Mouse (Mus musculus) liver, embryonic 15.5 days (tissue): ENCODE data around the gene Slc5a4b. TPM values are rescaled to one million over a fixed set of nuclear protein-coding genes. Genes with fewer than 3 reads are reported as not detected.

Source experiments
- ATAC-seq: fragments of 200-750 bp; cut with Nextera tagmentation; 2 replicates; pipeline ENCODE4 v1.8.0; 2017; ENCODE audit warnings: moderate number of reproducible peaks, mild to moderate bottlenecking, moderate library complexity; ENCODE audit not compliant: insufficient read depth
- H3K27ac ChIP-seq: fragments of 300-500 bp; sonication (generic); replicated peaks from 2 replicates; pipeline ENCODE4 v1.5.1; 2015; ENCODE audit warnings: mild to moderate bottlenecking, inconsistent platforms
- H3K27me3 ChIP-seq: fragments of 300-500 bp; sonication (generic); 2 replicates; pipeline ENCODE4 v1.6.1; 2015; ENCODE audit warnings: mild to moderate bottlenecking, inconsistent platforms
- H3K36me3 ChIP-seq: fragments of 300-500 bp; sonication (generic); replicated peaks from 2 replicates; pipeline ENCODE4 v1.6.1; 2015; ENCODE audit warnings: moderate library complexity, mild to moderate bottlenecking, inconsistent platforms
- H3K4me1 ChIP-seq: fragments of 300-500 bp; sonication (generic); replicated peaks from 2 replicates; pipeline ENCODE4 v1.6.1; 2015; ENCODE audit warnings: inconsistent platforms
- H3K4me2 ChIP-seq: fragments of 300-500 bp; sonication (generic); 2 replicates; pipeline ENCODE4 v1.6.1; 2015; ENCODE audit warnings: moderate library complexity, mild to moderate bottlenecking, inconsistent platforms
- H3K4me3 ChIP-seq: fragments of 300-500 bp; sonication (generic); replicated peaks from 2 replicates; pipeline ENCODE4 v1.5.1; 2015; ENCODE audit warnings: mild to moderate bottlenecking, inconsistent platforms
- H3K9ac ChIP-seq: fragments of 300-500 bp; sonication (generic); 2 replicates; pipeline ENCODE4 v1.6.1; 2015; ENCODE audit warnings: moderate library complexity, mild to moderate bottlenecking, inconsistent platforms
- H3K9me3 ChIP-seq: fragments of 300-500 bp; sonication (generic); replicated peaks from 2 replicates; pipeline ENCODE4 v1.6.1; 2016; ENCODE audit warnings: inconsistent platforms
- WGBS: fragments of 180-500 bp; shearing (Covaris S2); methylation state at CpG from one replicate; pipeline ENCODE4 v1.1.7; 2015; ENCODE audit warnings: mixed read lengths; ENCODE audit not compliant: insufficient replicate concordance; 5-methylcytosine and 5-hydroxymethylcytosine counted together
- polyA plus RNA-seq: library from polyadenylated mRNA; unstranded; fragments of >200 nt; fragmentation: Nextera tagmentation; extraction: Ambion mirVana; gene quantifications from 2 replicates; pipeline ENCODE4 v1.2.1, GENCODE M21; 2015

Slc5a4b gene
- polyA plus RNA-seq = 0.20 and 0.35 TPM in 2 replicates

GRCm38 (mm10) chr10:76110861-76111260 lies at the start of gene Slc5a4b:
TSS of gene Slc5a4b (minus strand) at chr10:76110961.
- no peak for ATAC-seq
- 68% methylated on average over 4 of the region's 4 CpGs for WGBS
- Histone ChIP-seq H3K4me1 (no peaks in the 10 kb centered on the region; the same call in 1 of the 2 replicates), H3K27me3 (no peaks in the 10 kb centered on the region), H3K9me3 (no peaks in the 10 kb centered on the region), H3K36me3 (no peaks in the 10 kb centered on the region), H3K27ac (no peak within 1 kb of the TSS), H3K9ac (no peak within 1 kb of the TSS), H3K4me2 (no peak within 1 kb of the TSS), H3K4me3 (no peak within 1 kb of the TSS)

GRCm38 (mm10) chr10:76158009-76158408 lies 47.2 kb upstream of the Slc5a4b start:
- H3K9me3 ChIP-seq = no peaks in the 10 kb centered on the region
- ATAC-seq = no peak
- no peaks in the 10 kb centered on the region for H3K36me3 ChIP-seq
- no peaks in the 10 kb centered on the region for H3K4me1 ChIP-seq
- no peak overlapping the region for H3K4me3 ChIP-seq
- no peak overlapping the region for H3K9ac ChIP-seq
- H3K27me3 ChIP-seq = no peaks in the 10 kb centered on the region
- WGBS = 74% methylated on average over 1 of the region's 1 CpGs
- H3K4me2 ChIP-seq = no peak overlapping the region
- H3K27ac ChIP-seq = no peak overlapping the region

GRCm38 (mm10) chr10:76157528-76157927 lies 46.8 kb upstream of the Slc5a4b start:
- 48% methylated on average over 5 of the region's 5 CpGs for WGBS
- Histone ChIP-seq H3K4me1 (no peaks in the 10 kb centered on the region), H3K4me3 (no peak overlapping the region), H3K9ac (no peak overlapping the region), H3K4me2 (no peak overlapping the region), H3K27me3 (no peaks in the 10 kb centered on the region), H3K27ac (no peak overlapping the region), H3K36me3 (no peaks in the 10 kb centered on the region), H3K9me3 (no peaks in the 10 kb centered on the region)
- ATAC-seq = no peak

- H3K27ac ChIP-seq = no peak overlapping the region
- H3K9me3 ChIP-seq = no peaks in the 10 kb centered on the region
- no peak overlapping the region for H3K4me3 ChIP-seq
- no peaks in the 10 kb centered on the region for H3K27me3 ChIP-seq
- no peak overlapping the region for H3K9ac ChIP-seq
- no peaks in the 10 kb centered on the region for H3K36me3 ChIP-seq
- no peak overlapping the region for H3K4me2 ChIP-seq
- H3K4me1 ChIP-seq = no peaks in the 10 kb centered on the region
- 55% methylated on average over 7 of the region's 7 CpGs for WGBS
- no peak for ATAC-seq
These were observed 45.1 kb upstream of the Slc5a4b start for GRCm38 (mm10) chr10:76155911-76156310.

GRCm38 (mm10) chr10:76147278-76147677 lies 36.5 kb upstream of the Slc5a4b start, which contains the start of gene Slc5a4a:
TSS of gene Slc5a4a (plus strand) at chr10:76147451.
- H3K9me3 ChIP-seq = no peaks in the 10 kb centered on the region
- WGBS = 58% methylated on average over 5 of the region's 5 CpGs
- no peak for ATAC-seq
- no peak within 1 kb of the TSS for H3K9ac ChIP-seq
- no peak within 1 kb of the TSS for H3K4me3 ChIP-seq
- no peak within 1 kb of the TSS for H3K27ac ChIP-seq
- no peaks in the 10 kb centered on the region for H3K4me1 ChIP-seq
- no peaks in the 10 kb centered on the region for H3K27me3 ChIP-seq
- H3K36me3 ChIP-seq = no peaks in the 10 kb centered on the region
- H3K4me2 ChIP-seq = no peak within 1 kb of the TSS

- H3K27me3 ChIP-seq = no peaks in the 10 kb centered on the region
- H3K4me3 ChIP-seq = no peak overlapping the region
- H3K4me1 ChIP-seq = no peaks in the 10 kb centered on the region
- H3K27ac ChIP-seq = no peak overlapping the region
- H3K9ac ChIP-seq = no peak overlapping the region
- 57% methylated on average over 8 of the region's 8 CpGs for WGBS
- no peaks in the 10 kb centered on the region for H3K9me3 ChIP-seq
- no peaks in the 10 kb centered on the region for H3K36me3 ChIP-seq
- ATAC-seq = no peak
- H3K4me2 ChIP-seq = no peak overlapping the region
These were observed 36.1 kb upstream of the Slc5a4b start for GRCm38 (mm10) chr10:76146846-76147245.

- H3K27me3 ChIP-seq = no peaks in the 10 kb centered on the region
- H3K4me1 ChIP-seq = no peaks in the 10 kb centered on the region
- H3K4me3 ChIP-seq = no peak overlapping the region
- ATAC-seq = no peak
- no peak overlapping the region for H3K27ac ChIP-seq
- WGBS = 49% methylated on average over 2 of the region's 2 CpGs
- H3K36me3 ChIP-seq = no peaks in the 10 kb centered on the region
- H3K9ac ChIP-seq = no peak overlapping the region
- H3K9me3 ChIP-seq = no peaks in the 10 kb centered on the region
- H3K4me2 ChIP-seq = no peak overlapping the region
These were observed 25.6 kb upstream of the Slc5a4b start for GRCm38 (mm10) chr10:76136318-76136717.

- Histone ChIP-seq H3K27me3 (no peaks in the 10 kb centered on the region), H3K4me2 (no peak overlapping the region), H3K36me3 (no peaks in the 10 kb centered on the region), H3K9ac (no peak overlapping the region), H3K9me3 (no peaks in the 10 kb centered on the region), H3K4me1 (no peaks in the 10 kb centered on the region), H3K4me3 (no peak overlapping the region), H3K27ac (no peak overlapping the region)
- 46% methylated on average over 4 of the region's 4 CpGs for WGBS
- no peak for ATAC-seq
These were observed 21.7 kb upstream of the Slc5a4b start for GRCm38 (mm10) chr10:76132506-76132905.

- WGBS = 58% methylated on average over 5 of the region's 5 CpGs
- no peak overlapping the region for H3K4me3 ChIP-seq
- ATAC-seq = no peak
- H3K4me1 ChIP-seq = no peaks in the 10 kb centered on the region
- no peaks in the 10 kb centered on the region for H3K36me3 ChIP-seq
- H3K9ac ChIP-seq = no peak overlapping the region
- H3K27me3 ChIP-seq = no peaks in the 10 kb centered on the region
- no peaks in the 10 kb centered on the region for H3K9me3 ChIP-seq
- H3K4me2 ChIP-seq = no peak overlapping the region
- no peak overlapping the region for H3K27ac ChIP-seq
These were observed 10.7 kb upstream of the Slc5a4b start for GRCm38 (mm10) chr10:76121495-76121894.

GRCm38 (mm10) chr10:76120124-76120711 lies 9.5 kb upstream of the Slc5a4b start:
- H3K36me3 ChIP-seq = no peaks in the 10 kb centered on the region
- 53% methylated on average over 4 of the region's 4 CpGs for WGBS
- no peaks in the 10 kb centered on the region for H3K27me3 ChIP-seq
- no peaks in the 10 kb centered on the region for H3K4me1 ChIP-seq
- no peaks in the 10 kb centered on the region for H3K9me3 ChIP-seq
- no peak overlapping the region for H3K4me2 ChIP-seq
- no peak for ATAC-seq
- H3K27ac ChIP-seq = no peak overlapping the region
- no peak overlapping the region for H3K9ac ChIP-seq
- no peak overlapping the region for H3K4me3 ChIP-seq

- H3K27me3 ChIP-seq = no peaks in the 10 kb centered on the region
- H3K27ac ChIP-seq = no peak overlapping the region
- H3K36me3 ChIP-seq = no peaks in the 10 kb centered on the region
- no peak overlapping the region for H3K4me3 ChIP-seq
- H3K4me2 ChIP-seq = no peak overlapping the region
- 9% methylated on average over 1 of the region's 1 CpGs for WGBS
- no peaks in the 10 kb centered on the region for H3K4me1 ChIP-seq
- no peak overlapping the region for H3K9ac ChIP-seq
- ATAC-seq = no peak; the same call in 1 of the 2 replicates
- H3K9me3 ChIP-seq = no peaks in the 10 kb centered on the region
These were observed 8.0 kb upstream of the Slc5a4b start for GRCm38 (mm10) chr10:76118741-76119140.

GRCm38 (mm10) chr10:76117966-76118365 lies 7.2 kb upstream of the Slc5a4b start:
- no peaks in the 10 kb centered on the region for H3K9me3 ChIP-seq
- H3K36me3 ChIP-seq = no peaks in the 10 kb centered on the region
- H3K4me3 ChIP-seq = no peak overlapping the region
- ATAC-seq = peak; percentile 25; the same call in 1 of the 2 replicates
- H3K9ac ChIP-seq = no peak overlapping the region
- H3K4me1 ChIP-seq = no peaks in the 10 kb centered on the region
- WGBS = 19% methylated on average over 5 of the region's 5 CpGs
- no peaks in the 10 kb centered on the region for H3K27me3 ChIP-seq
- H3K4me2 ChIP-seq = no peak overlapping the region
- H3K27ac ChIP-seq = no peak overlapping the region
